Mouse (Mus musculus) urinary bladder, postnatal 14 days (tissue): ENCODE data around the gene Epha1.

Experiments
- DNase-seq: peaks from one replicate; pipeline ENCODE4 v3.0.0; 2021; ENCODE audit warnings: low spot score

Epha1 gene

GRCm38 (mm10) chr6:42372816-42373547 is at the start of gene Epha1:
Gene Epha1, minus strand, starts transcription at chr6:42373268.
- peak; percentile 84 for DNase-seq

- DNase-seq = no peak
Observed at GRCm38 (mm10) chr6:42421439-42421838, 48.4 kb upstream of the Epha1 start.

DNA sequence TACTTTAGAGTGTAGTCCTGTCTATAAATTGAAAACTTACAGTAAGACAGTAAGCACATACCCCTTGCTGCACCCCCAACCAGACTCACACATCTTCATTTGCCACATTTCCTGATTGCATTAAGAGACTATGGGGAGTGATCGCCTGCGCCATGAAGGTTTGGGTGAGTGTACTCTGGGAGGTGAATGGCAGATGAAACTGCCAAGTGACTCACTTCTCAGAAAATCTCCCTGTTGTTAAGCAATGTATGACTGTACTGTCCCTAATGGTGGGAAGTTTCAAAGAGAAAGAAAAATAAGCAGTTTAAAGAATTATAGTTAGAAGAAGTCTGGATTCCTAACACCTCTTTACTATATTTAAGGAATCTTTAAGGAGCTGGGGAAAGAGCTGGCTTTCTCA is 46.4 kb upstream of the Epha1 start:
- no peak for DNase-seq

DNA sequence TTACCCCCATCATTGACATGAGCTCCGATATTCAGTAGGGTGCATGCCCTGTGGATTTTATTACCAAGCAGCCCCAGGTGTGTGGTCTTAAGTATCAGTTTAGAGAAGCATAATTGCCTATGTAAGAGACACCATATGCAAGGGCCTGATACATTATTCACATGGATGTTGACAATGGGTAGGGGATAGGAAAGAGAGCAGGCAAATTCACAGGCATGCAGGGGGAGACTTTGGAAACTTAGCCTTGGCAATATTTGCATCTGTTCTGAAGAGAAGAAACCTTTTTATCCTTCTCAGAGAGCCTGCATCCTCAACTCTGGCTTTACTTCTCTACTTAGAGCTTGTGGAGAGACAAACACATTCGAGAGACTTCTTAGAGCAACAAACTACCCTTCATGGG is 32.1 kb upstream of the Epha1 start, which contains the start of gene Tas2r135:
Gene Tas2r135 (plus strand): TSS at position 301 of the 400 bp plus-strand sequence.
- no peak for DNase-seq

DNA sequence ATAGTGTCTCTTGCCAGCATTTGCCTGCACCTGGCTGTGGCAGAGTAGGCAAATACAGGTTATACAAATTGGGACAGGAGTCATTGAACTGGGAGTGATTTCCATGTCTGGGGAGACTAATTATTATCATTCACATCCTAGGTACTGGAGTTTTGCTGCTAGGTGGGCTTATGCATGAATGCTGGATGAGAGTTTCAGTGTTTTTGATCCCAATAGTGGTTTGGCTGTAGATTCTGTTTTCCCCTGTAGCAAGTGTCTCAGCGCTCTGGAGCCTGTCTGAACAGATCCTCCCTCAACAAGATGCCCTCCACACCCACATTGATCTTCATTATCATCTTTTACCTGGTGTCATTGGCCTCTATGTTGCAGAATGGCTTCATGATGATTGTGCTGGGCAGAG is 26.9 kb upstream of the Epha1 start, which contains the start of gene Tas2r143:
Gene Tas2r143 (plus strand): TSS at position 301 of the 400 bp plus-strand sequence.
- DNase-seq = no peak

- DNase-seq = no peak
Observed at GRCm38 (mm10) chr6:42398998-42399397, 25.9 kb upstream of the Epha1 start.

DNA sequence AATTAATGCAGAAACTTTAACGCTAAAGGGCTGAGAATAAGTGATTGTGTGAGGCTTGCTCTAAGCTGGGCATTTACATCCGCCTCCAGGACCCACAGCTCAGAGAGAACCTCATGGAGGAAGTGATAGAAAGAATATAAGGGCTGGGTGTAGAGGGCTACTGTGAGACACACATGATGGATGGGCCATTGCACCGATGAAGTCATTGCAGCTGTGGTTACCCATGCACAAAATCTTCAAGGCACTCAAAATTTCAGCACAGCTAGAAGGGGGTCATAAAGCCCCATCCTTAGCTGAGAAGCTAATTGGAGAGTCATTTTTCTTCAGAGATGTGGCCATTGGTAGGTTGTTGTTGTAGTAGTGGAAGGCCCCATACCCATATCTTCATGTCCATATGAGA is 25.2 kb upstream of the Epha1 start:
- no peak for DNase-seq

DNA sequence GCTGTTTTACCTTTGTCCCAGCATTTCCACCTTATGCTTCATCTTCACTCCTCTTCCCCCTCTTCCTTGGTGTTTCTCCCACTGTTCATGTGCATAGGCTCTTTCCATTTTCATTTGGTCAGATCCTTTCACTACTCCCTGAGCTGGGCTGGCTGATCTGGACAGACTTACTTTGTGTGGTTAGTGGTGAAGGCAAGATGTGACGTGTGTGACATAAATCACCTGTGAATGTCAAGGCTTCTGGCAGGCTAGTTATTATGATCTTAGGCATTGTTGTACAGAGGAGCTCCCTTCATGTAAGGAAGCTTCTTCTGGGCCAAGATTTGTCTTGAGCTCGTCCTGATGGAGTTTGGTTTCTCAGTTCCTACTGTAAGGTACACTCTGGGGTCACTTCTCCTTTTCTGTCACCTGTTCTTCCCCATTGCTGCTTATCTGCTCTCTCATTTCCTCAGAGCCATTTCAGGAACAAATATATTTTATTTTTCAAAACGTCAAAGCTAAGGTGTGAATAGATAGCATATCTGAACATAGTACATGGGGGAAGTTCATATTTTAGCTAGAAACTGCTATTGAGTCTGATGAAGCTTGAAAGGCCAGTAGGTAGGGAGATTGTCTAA is 24.1 kb upstream of the Epha1 start:
- no peak for DNase-seq

GRCm38 (mm10) chr6:42395960-42396809 is 23.1 kb upstream of the Epha1 start:
- peak; percentile 95 for DNase-seq

- DNase-seq = no peak
Observed at GRCm38 (mm10) chr6:42391796-42392330, 18.8 kb upstream of the Epha1 start.

- no peak for DNase-seq
Observed at GRCm38 (mm10) chr6:42385635-42386034, 12.6 kb upstream of the Epha1 start.

GRCm38 (mm10) chr6:42383360-42383759 is 10.3 kb upstream of the Epha1 start:
- DNase-seq = no peak

- DNase-seq = no peak
Observed at GRCm38 (mm10) chr6:42381916-42382381, 8.9 kb upstream of the Epha1 start.

GRCm38 (mm10) chr6:42381221-42381620 is 8.2 kb upstream of the Epha1 start:
- no peak for DNase-seq

DNA sequence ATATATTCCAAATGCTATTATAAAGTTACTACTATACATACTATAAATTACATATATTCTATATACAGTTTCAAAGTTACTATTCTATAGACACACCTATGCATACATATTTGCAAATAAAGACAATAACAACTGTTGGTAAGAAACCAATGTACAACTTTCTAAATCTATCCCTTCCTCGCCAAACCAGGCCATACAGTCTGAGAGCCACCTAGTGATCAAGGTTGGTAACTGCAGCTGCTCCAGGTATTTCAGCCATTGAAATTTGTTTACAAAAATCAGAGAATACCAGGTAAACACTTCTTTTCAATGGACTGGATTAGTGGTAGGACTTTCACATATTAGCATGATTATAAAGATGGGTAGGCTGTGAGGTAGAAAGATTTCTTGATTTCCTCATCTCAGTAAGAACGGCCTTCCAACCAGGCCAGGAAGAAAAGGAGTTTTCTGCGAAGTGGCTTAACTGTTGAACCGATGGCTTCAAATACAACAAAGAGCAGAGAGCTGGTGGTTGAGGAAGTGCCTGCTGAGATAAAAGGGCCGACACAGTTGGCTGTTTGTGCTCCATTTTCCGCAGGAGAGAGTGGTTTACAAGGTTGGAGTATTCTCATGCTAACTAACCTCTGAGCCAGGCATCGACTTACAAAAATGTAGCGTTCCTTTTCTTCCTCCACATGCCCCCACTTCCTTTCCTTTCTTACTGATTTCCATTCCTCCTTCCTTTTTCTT is 7.5 kb upstream of the Epha1 start:
- DNase-seq = no peak

DNA sequence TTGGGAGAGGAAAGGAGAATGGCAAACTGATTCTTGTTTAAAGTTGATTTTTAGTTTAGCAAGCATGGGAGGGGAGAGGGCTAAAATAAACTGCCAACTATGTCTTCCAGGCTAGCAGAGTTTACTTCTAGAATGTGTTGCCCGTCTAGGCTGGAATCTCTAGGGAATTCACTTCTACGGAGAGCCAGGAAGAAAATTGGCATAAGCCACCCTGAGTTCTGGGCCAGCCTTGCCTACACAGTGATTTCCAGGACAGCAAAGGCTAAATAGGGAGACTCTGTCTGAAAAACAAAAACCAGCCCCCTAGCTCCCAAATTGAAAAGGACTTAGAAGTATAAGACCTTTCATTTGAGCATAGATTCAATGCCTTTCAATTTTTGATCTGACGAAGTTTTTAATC is 6.5 kb upstream of the Epha1 start:
- no peak for DNase-seq

- DNase-seq = no peak
Observed at GRCm38 (mm10) chr6:42377280-42377679, 4.2 kb upstream of the Epha1 start.

GRCm38 (mm10) chr6:42376504-42377019 is 3.5 kb upstream of the Epha1 start:
- DNase-seq = no peak

- DNase-seq = no peak
Observed at GRCm38 (mm10) chr6:42376016-42376415, 2.9 kb upstream of the Epha1 start.

- no peak for DNase-seq
Observed at GRCm38 (mm10) chr6:42375131-42375530, 2.1 kb upstream of the Epha1 start.

GRCm38 (mm10) chr6:42374701-42375100 is 1.6 kb upstream of the Epha1 start:
- DNase-seq = no peak
